Mouse (Mus musculus) central nervous system, embryonic 11.5 days (tissue): Measurements from ENCODE around the gene Ppp1r3g. TPM values are rescaled to one million over a fixed set of nuclear protein-coding genes. Genes with fewer than 3 reads are reported as not detected.

Source experiments
- polyA plus RNA-seq: library from polyadenylated mRNA; depleted of rRNA; stranded (reverse); fragments of >200 nt; gene quantifications from 2 replicates; pipeline ENCODE4 v1.2.3, GENCODE M21; 2012; rRNA removed

Gene Ppp1r3g
- polyA plus RNA-seq, result 0.46 and 0.97 TPM in 2 replicates

GRCm38 (mm10) chr13:35958539-35958938 lies at the start of gene Ppp1r3g:
Gene Ppp1r3g, plus strand, starts transcription at chr13:35958839.

Other genes starting within 250 kb of the Ppp1r3g start
- gene Rpp40, start 52.5 kb upstream of the Ppp1r3g start, polyA plus RNA-seq, result 10.9 and 13.5 TPM in 2 replicates
- 25.7 and 32.4 TPM in 2 replicates for gene Fars2, start 158.6 kb downstream of the Ppp1r3g start, polyA plus RNA-seq
- gene Lyrm4, start 158.7 kb downstream of the Ppp1r3g start, polyA plus RNA-seq, result 7.5 and 8.4 TPM in 2 replicates